Mouse (Mus musculus) urinary bladder, adult 2 months (tissue): ENCODE results near the gene Fam122c. TPM values are rescaled to one million over a fixed set of nuclear protein-coding genes. Genes with fewer than 3 reads are reported as not detected.
"Not testable (repeated sequence)": the region's sequence is repeated elsewhere in the genome, so short reads cannot be mapped to it uniquely, and the experiment has no call there.

Experiments used
- DNase-seq: peaks from one replicate; pipeline ENCODE4 v3.0.0; 2022; ENCODE audit warnings: low spot score
- polyA plus RNA-seq: library from polyadenylated mRNA; depleted of rRNA; stranded (reverse); fragments of >200 nt; gene quantifications from 2 replicates; pipeline ENCODE4 v1.2.3, GENCODE M21; 2012; rRNA removed

Gene Fam122c
- polyA plus RNA-seq, result not detected in 2 replicates

- DNase-seq, result no peak
These were observed at the start of gene Fam122c for GRCm38 (mm10) chrX:53273124-53273523. TSS of gene Fam122c (plus strand) at chrX:53273424.

GRCm38 (mm10) chrX:53224353-53224944 lies 48.8 kb upstream of the Fam122c start:
- DNase-seq, result no peak

- no peak for DNase-seq
These were observed 41.3 kb upstream of the Fam122c start for GRCm38 (mm10) chrX:53231965-53232364.

GRCm38 (mm10) chrX:53233689-53234088 lies 39.5 kb upstream of the Fam122c start:
- DNase-seq, result no peak

- no peak for DNase-seq
These were observed 36.8 kb upstream of the Fam122c start for GRCm38 (mm10) chrX:53236404-53236803.

- DNase-seq, result no peak
These were observed 35.3 kb upstream of the Fam122c start for GRCm38 (mm10) chrX:53237971-53238370.

GRCm38 (mm10) chrX:53240011-53240410 lies 33.2 kb upstream of the Fam122c start, which contains the start of gene Plac1:
TSS of gene Plac1 (minus strand) at chrX:53240111.
- DNase-seq, result no peak

- DNase-seq, result no peak
These were observed 18.0 kb upstream of the Fam122c start for GRCm38 (mm10) chrX:53255195-53255594.

GRCm38 (mm10) chrX:53266186-53266585 lies 7.0 kb upstream of the Fam122c start:
- DNase-seq, result no peak

- peak; percentile 21 for DNase-seq
These were observed 4.4 kb upstream of the Fam122c start for GRCm38 (mm10) chrX:53268856-53269255.

GRCm38 (mm10) chrX:53269289-53270062 lies 3.7 kb upstream of the Fam122c start, which contains the start of gene Fam122b:
TSS of gene Fam122b (minus strand) at chrX:53269805.
- peak; percentile 63 for DNase-seq

GRCm38 (mm10) chrX:53270063-53270432 lies 3.2 kb upstream of the Fam122c start:
- DNase-seq, result no peak

GRCm38 (mm10) chrX:53271628-53272027 lies 1.6 kb upstream of the Fam122c start:
- not testable (repeated sequence) for DNase-seq

- DNase-seq, result no peak
These were observed 14.7 kb downstream of the Fam122c start for GRCm38 (mm10) chrX:53287924-53288323.

GRCm38 (mm10) chrX:53320564-53320963 lies 47.3 kb downstream of the Fam122c start:
- no peak for DNase-seq

- DNase-seq, result no peak
These were observed 47.9 kb downstream of the Fam122c start for GRCm38 (mm10) chrX:53321111-53321510.

GRCm38 (mm10) chrX:53330396-53330795 lies 57.2 kb downstream of the Fam122c start:
- no peak for DNase-seq

- no peak for DNase-seq
These were observed 64.1 kb downstream of the Fam122c start for GRCm38 (mm10) chrX:53337355-53337754.

GRCm38 (mm10) chrX:53341531-53341930 lies 68.3 kb downstream of the Fam122c start:
- DNase-seq, result no peak

- DNase-seq, result no peak
These were observed 75.2 kb downstream of the Fam122c start for GRCm38 (mm10) chrX:53348374-53348773.

- no peak for DNase-seq
These were observed 91.6 kb downstream of the Fam122c start for GRCm38 (mm10) chrX:53364668-53365383.

- DNase-seq, result no peak
These were observed 96.5 kb downstream of the Fam122c start for GRCm38 (mm10) chrX:53369534-53370365.
